Mouse (Mus musculus) ES-E14 (cell line): ENCODE measurements around the gene Myo16. TPM values are rescaled to one million over a fixed set of nuclear protein-coding genes. Genes with fewer than 3 reads are reported as not detected.

Experiments
- DNase-seq: peaks from one replicate; pipeline ENCODE4 v3.0.0-alpha.2; 2013; ENCODE audit warnings: low read depth, low spot score
- H3K27ac ChIP-seq: 2 replicates; pipeline ENCODE4 v1.5.1; 2012; ENCODE audit warnings: low read depth, mild to moderate bottlenecking, low read length, moderate library complexity, mixed read lengths; ENCODE audit not compliant: poor library complexity, insufficient read depth, severe bottlenecking
- H3K36me3 ChIP-seq: 2 replicates; pipeline ENCODE4 v1.6.1; 2012; ENCODE audit warnings: mild to moderate bottlenecking, low read length, moderate library complexity, mixed read lengths; ENCODE audit not compliant: control insufficient read depth, poor library complexity, insufficient read depth, severe bottlenecking
- H3K4me1 ChIP-seq, 2 experiments: fragments of 150-350 bp in 1 of 2; sonication (generic) in 1 of 2; 2 replicates each; pipeline ENCODE4 v1.6.1; 2012; ENCODE audit warnings: low read length in 2 of 2, mild to moderate bottlenecking in 1 of 2, mixed read lengths in 1 of 2; ENCODE audit not compliant: control insufficient read depth in 2 of 2, insufficient read depth in 2 of 2, poor library complexity in 1 of 2
- H3K4me3 ChIP-seq, 2 experiments: fragments of 150-350 bp in 1 of 2; sonication (generic) in 1 of 2; 2 replicates each; pipeline ENCODE4 v1.5.1; 2012; ENCODE audit warnings: low read length in 2 of 2, low read depth in 1 of 2, mild to moderate bottlenecking in 1 of 2, mixed read lengths in 1 of 2; ENCODE audit not compliant: insufficient read depth in 1 of 2, poor library complexity in 1 of 2, severe bottlenecking in 1 of 2
- H3K9ac ChIP-seq: 2 replicates; pipeline ENCODE4 v1.6.1; 2012; ENCODE audit warnings: low read depth, mild to moderate bottlenecking, low read length, mixed read lengths; ENCODE audit not compliant: poor library complexity, insufficient read depth, severe bottlenecking
- H3K9me3 ChIP-seq: fragments of 150-350 bp; sonication (generic); 2 replicates; pipeline ENCODE4 v1.6.1; 2012; ENCODE audit warnings: low read depth, mild to moderate bottlenecking, low read length; ENCODE audit not compliant: control insufficient read depth, insufficient read depth
- CHD2 ChIP-seq: IDR thresholded peaks from 2 replicates; pipeline ENCODE4 v1.6.1; 2014; ENCODE audit warnings: mild to moderate bottlenecking, low read depth, low read length, inconsistent platforms
- HCFC1 ChIP-seq: IDR thresholded peaks from 2 replicates; pipeline ENCODE4 v1.6.1; 2012; ENCODE audit warnings: low read length, inconsistent platforms, borderline replicate concordance; ENCODE audit not compliant: insufficient read depth
- MAFK ChIP-seq: IDR thresholded peaks from 2 replicates; pipeline ENCODE4 v1.6.1; 2014; ENCODE audit warnings: mild to moderate bottlenecking, low read depth, low read length, inconsistent platforms; ENCODE audit not compliant: insufficient read depth
- ZC3H11A ChIP-seq: IDR thresholded peaks from 2 replicates; pipeline ENCODE4 v1.6.1; 2012; ENCODE audit warnings: low read depth, mild to moderate bottlenecking, inconsistent platforms, low read length, borderline replicate concordance
- ZNF384 ChIP-seq: IDR thresholded peaks from 2 replicates; pipeline ENCODE4 v1.6.1; 2012; ENCODE audit warnings: low read depth, low read length, inconsistent platforms
- in situ Hi-C, 2 experiments: fragments of 600-800 bp; cut with MboI; formaldehyde crosslinking; loops; one replicate each; pipeline ENCODE4 v1.15.1; 2025; ENCODE audit warnings: low sequenced_read_pairs in 2 of 2, inconsistent platforms in 1 of 2; ENCODE audit not compliant: unreplicated experiment in 2 of 2
- total RNA-seq: library from RNA; depleted of rRNA; stranded (reverse); fragments of 300-350 nt; gene quantifications from 2 replicates; pipeline ENCODE4 v1.2.3, GENCODE M21; 2012

Gene Myo16
- total RNA-seq, 1 experiment: 0.09 TPM

DNA sequence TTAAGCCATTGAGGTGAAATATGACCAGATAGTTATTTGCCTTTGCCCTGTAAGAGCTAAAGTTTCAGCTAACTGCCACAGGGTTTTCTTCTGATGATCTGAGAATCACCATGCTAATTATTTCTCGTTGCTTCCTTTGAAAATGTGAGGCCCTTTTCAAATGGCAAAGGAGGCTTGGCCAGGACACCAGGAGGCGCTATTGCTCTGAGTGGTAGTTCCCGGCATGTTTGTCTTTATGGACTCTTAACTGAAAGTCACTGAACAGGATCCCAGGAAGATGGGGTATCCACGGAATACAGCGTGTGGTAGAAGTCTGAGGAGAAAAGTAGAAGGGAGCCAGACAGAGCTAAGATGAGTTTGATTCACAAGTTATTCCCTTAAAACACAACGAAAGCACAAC is 420.4 kb downstream of the Myo16 start:
- peak; percentile 45 for DNase-seq
- H3K4me3 ChIP-seq: no peak overlapping the region
- H3K9ac ChIP-seq: no peak overlapping the region
- H3K27ac ChIP-seq: no peak overlapping the region
- in situ Hi-C loops: loop anchor here in 1 of 2 experiments (10.0 kb wide), 1 partner anchor 601 kb away; no protein-coding TSS in a partner anchor
- no peak for TF ChIP-seq HCFC1
- TF ChIP-seq ZC3H11A: peak; percentile 99
- no peaks in the 10 kb centered on the region for H3K4me1 ChIP-seq
- H3K9me3 ChIP-seq: no peaks in the 10 kb centered on the region
- no peaks in the 10 kb centered on the region for H3K36me3 ChIP-seq

- no peaks in the 10 kb centered on the region for H3K36me3 ChIP-seq
- H3K4me3 ChIP-seq: no peak overlapping the region
- no peak overlapping the region for H3K9ac ChIP-seq
- H3K27ac ChIP-seq: no peak overlapping the region
- in situ Hi-C loops: loop anchor here (10.0 to 25.0 kb wide), 2 partner anchors 600 to 612 kb away; no protein-coding TSS in a partner anchor
- TF ChIP-seq CHD2 (no peak), ZNF384 (no peak), HCFC1 (no peak), MAFK (no peak), ZC3H11A (no peak)
- H3K9me3 ChIP-seq: no peaks in the 10 kb centered on the region
- DNase-seq: no peak
- H3K4me1 ChIP-seq: no peaks in the 10 kb centered on the region
Measured at GRCm38 (mm10) chr8:10575244-10575643, 421.5 kb downstream of the Myo16 start.

GRCm38 (mm10) chr8:10586956-10587744 is 433.4 kb downstream of the Myo16 start:
- Histone ChIP-seq H3K9me3 (no peaks in the 10 kb centered on the region), H3K9ac (no peak overlapping the region), H3K4me3 (no peak overlapping the region), H3K27ac (no peak overlapping the region), H3K36me3 (no peaks in the 10 kb centered on the region), H3K4me1 (no peaks in the 10 kb centered on the region)
- no peak for TF ChIP-seq ZNF384
- no peak for TF ChIP-seq MAFK
- no peak for TF ChIP-seq ZC3H11A
- DNase-seq: no peak
- in situ Hi-C loops: loop anchor here in 1 of 2 experiments (25.0 kb wide), 1 partner anchor 600 kb away; no protein-coding TSS in a partner anchor

- Histone ChIP-seq H3K9ac (no peak overlapping the region), H3K4me1 (no peaks in the 10 kb centered on the region), H3K36me3 (no peaks in the 10 kb centered on the region), H3K4me3 (no peak overlapping the region), H3K9me3 (no peaks in the 10 kb centered on the region), H3K27ac (no peak overlapping the region)
- no peak for DNase-seq
- in situ Hi-C loops: loop anchor here in 1 of 2 experiments (25.0 kb wide), 1 partner anchor 598 kb away; no protein-coding TSS in a partner anchor
- TF ChIP-seq MAFK (no peak), CHD2 (no peak), ZC3H11A (no peak), ZNF384 (no peak), HCFC1 (no peak)
Measured at GRCm38 (mm10) chr8:10589422-10589933, 435.8 kb downstream of the Myo16 start.
